Mouse (Mus musculus) lung, embryonic 15.5 days (tissue): ENCODE data around the gene Pml. TPM values are rescaled to one million over a fixed set of nuclear protein-coding genes. Genes with fewer than 3 reads are reported as not detected.

Experiments used
- ATAC-seq: fragments of 200-750 bp; cut with Nextera tagmentation; 2 replicates; pipeline ENCODE4 v1.8.0; 2017; ENCODE audit warnings: moderate number of reproducible peaks, borderline replicate concordance; ENCODE audit not compliant: low FRiP score, low TSS enrichment; ENCODE audit errors: extremely low read depth
- H3K27ac ChIP-seq: fragments of 300-500 bp; sonication (generic); 2 replicates; pipeline ENCODE4 v1.5.1; 2015; ENCODE audit warnings: moderate library complexity, mild to moderate bottlenecking, inconsistent platforms
- H3K27me3 ChIP-seq: fragments of 300-500 bp; sonication (generic); 2 replicates; pipeline ENCODE4 v1.6.1; 2015; ENCODE audit warnings: inconsistent platforms
- H3K36me3 ChIP-seq: fragments of 300-500 bp; sonication (generic); 2 replicates; pipeline ENCODE4 v1.6.1; 2015; ENCODE audit warnings: inconsistent platforms
- H3K4me1 ChIP-seq: fragments of 300-500 bp; sonication (generic); 2 replicates; pipeline ENCODE4 v1.6.1; 2015; ENCODE audit warnings: inconsistent platforms
- H3K4me2 ChIP-seq: fragments of 300-500 bp; sonication (generic); 2 replicates; pipeline ENCODE4 v1.6.1; 2015; ENCODE audit warnings: inconsistent platforms, mild to moderate bottlenecking, moderate library complexity
- H3K4me3 ChIP-seq: fragments of 300-500 bp; sonication (generic); 2 replicates; pipeline ENCODE4 v1.5.1; 2015; ENCODE audit warnings: mild to moderate bottlenecking, inconsistent platforms
- H3K9ac ChIP-seq: fragments of 300-500 bp; sonication (generic); 2 replicates; pipeline ENCODE4 v1.6.1; 2015; ENCODE audit warnings: inconsistent platforms
- H3K9me3 ChIP-seq: fragments of 300-500 bp; sonication (generic); 2 replicates; pipeline ENCODE4 v1.6.1; 2016; ENCODE audit warnings: inconsistent platforms
- WGBS: fragments of 180-500 bp; shearing (Covaris S2); methylation state at CpG from one replicate; pipeline ENCODE4 v1.1.7; 2015; 5-methylcytosine and 5-hydroxymethylcytosine counted together
- microRNA-seq: library from miRNA; unstranded; fragments of <30 nt; microRNA quantifications from one replicate; pipeline ENCODE4, GENCODE M21; 2016
- polyA plus RNA-seq: library from polyadenylated mRNA; unstranded; fragments of >200 nt; fragmentation: Nextera tagmentation; extraction: Ambion mirVana; gene quantifications from 2 replicates; pipeline ENCODE4 v1.2.1, GENCODE M21; 2015

Pml gene
- polyA plus RNA-seq, 1 experiment from 2014 or later = 20.2 TPM

GRCm38 (mm10) chr9:58169426-58169825 is 80.2 kb downstream of the Pml start:
- Histone ChIP-seq H3K4me1 (no peaks in the 10 kb centered on the region), H3K9me3 (no peaks in the 10 kb centered on the region), H3K4me2 (no peak overlapping the region), H3K4me3 (no peak overlapping the region), H3K9ac (no peak overlapping the region), H3K27me3 (no peaks in the 10 kb centered on the region), H3K27ac (no peak overlapping the region), H3K36me3 (no peaks in the 10 kb centered on the region)
- WGBS = 71% methylated on average over 6 of the region's 6 CpGs
- no peak for ATAC-seq

- WGBS = 61% methylated on average over 3 of the region's 3 CpGs
Measured at GRCm38 (mm10) chr9:58168880-58169279, 80.7 kb downstream of the Pml start.

More at GRCm38 (mm10) chr9:58168880-58169279, 80.7 kb downstream of the Pml start:
- Histone ChIP-seq H3K27ac (no peak overlapping the region), H3K27me3 (no peaks in the 10 kb centered on the region), H3K4me1 (no peaks in the 10 kb centered on the region), H3K9ac (no peak overlapping the region), H3K9me3 (no peaks in the 10 kb centered on the region), H3K4me2 (no peak overlapping the region), H3K36me3 (no peaks in the 10 kb centered on the region), H3K4me3 (no peak overlapping the region)
- no peak for ATAC-seq

Small RNA genes lying within 50 kb of the gene (microRNA-seq; reads per million reads assigned to microRNA genes)
- not detected for gene Mir6385

Other genes starting within 250 kb of the Pml start
- 0.95 and 1.0 TPM in 2 replicates for gene Cyp11a1, start 243.4 kb downstream of the Pml start, polyA plus RNA-seq
- 1.2 and 1.9 TPM in 2 replicates for gene Stra6, start 186.0 kb downstream of the Pml start, polyA plus RNA-seq
- gene Ccdc33, start 131.0 kb downstream of the Pml start, polyA plus RNA-seq = 0.05 and 0.16 TPM in 2 replicates
- 89.5 and 89.6 TPM in 2 replicates for gene Islr, start 45.5 kb downstream of the Pml start, polyA plus RNA-seq
- 0.06 and 0.15 TPM in 2 replicates for gene Islr2, start 45.5 kb downstream of the Pml start, polyA plus RNA-seq
- 30.1 and 30.3 TPM in 2 replicates for gene Stoml1, start 3.4 kb upstream of the Pml start, polyA plus RNA-seq
- 48.4 and 49.4 TPM in 2 replicates for gene Loxl1, start 63.4 kb upstream of the Pml start, polyA plus RNA-seq
- not detected in 2 replicates for gene Tbc1d21, start 120.7 kb upstream of the Pml start, polyA plus RNA-seq
- 1.1 TPM in 2 replicates for gene Insyn1, start 238.8 kb upstream of the Pml start, polyA plus RNA-seq